Mouse (Mus musculus) limb, embryonic 10.5 days (tissue): Measurements from ENCODE around the gene Sub1. TPM values are rescaled to one million over a fixed set of nuclear protein-coding genes. Genes with fewer than 3 reads are reported as not detected.

Experiments used
- DNase-seq: peaks from one replicate; pipeline ENCODE4 v3.0.0-alpha.2; 2017; ENCODE audit warnings: low spot score
- H3K27ac ChIP-seq: fragments of 300-500 bp; sonication (generic); 2 replicates; pipeline ENCODE4 v1.5.1; 2016; ENCODE audit warnings: mild to moderate bottlenecking
- H3K27me3 ChIP-seq: fragments of 300-500 bp; sonication (generic); 2 replicates; pipeline ENCODE4 v1.6.1; 2016; ENCODE audit warnings: low read depth, mild to moderate bottlenecking; ENCODE audit not compliant: poor library complexity, severe bottlenecking
- H3K36me3 ChIP-seq: fragments of 300-500 bp; sonication (generic); 2 replicates; pipeline ENCODE4 v1.6.1; 2016; ENCODE audit warnings: mild to moderate bottlenecking, moderate library complexity
- H3K4me1 ChIP-seq: fragments of 300-500 bp; sonication (generic); 2 replicates; pipeline ENCODE4 v1.6.1; 2016
- H3K4me3 ChIP-seq: fragments of 300-500 bp; sonication (generic); 2 replicates; pipeline ENCODE4 v1.5.1; 2016; ENCODE audit warnings: mild to moderate bottlenecking, moderate library complexity
- H3K9me3 ChIP-seq: fragments of 300-500 bp; sonication (generic); replicated peaks from 2 replicates; pipeline ENCODE4 v1.6.1; 2016; ENCODE audit warnings: mild to moderate bottlenecking
- WGBS: fragments of 180-500 bp; shearing (Covaris S2); methylation state at CpG from one replicate; pipeline ENCODE4 v1.1.7; 2016; 5-methylcytosine and 5-hydroxymethylcytosine counted together
- polyA plus RNA-seq: library from polyadenylated mRNA; unstranded; fragments of >200 nt; fragmentation: Nextera tagmentation; extraction: Ambion mirVana; gene quantifications from 2 replicates; pipeline ENCODE4 v1.2.1, GENCODE M21; 2016

The Sub1 gene
- polyA plus RNA-seq, 1 experiment from 2014 or later, result 970 TPM

- H3K4me1 ChIP-seq, result no peaks in the 10 kb centered on the region
- 91% methylated on average over 5 of the region's 5 CpGs for WGBS
- H3K4me3 ChIP-seq, result no peak overlapping the region
- H3K9me3 ChIP-seq, result no peaks in the 10 kb centered on the region
- H3K27me3 ChIP-seq, result no peaks in the 10 kb centered on the region
- DNase-seq, result no peak
- no peaks in the 10 kb centered on the region for H3K36me3 ChIP-seq
- H3K27ac ChIP-seq, result no peak overlapping the region
Observed at GRCm38 (mm10) chr15:12026932-12027450, 30.2 kb upstream of the Sub1 start.

GRCm38 (mm10) chr15:12026026-12026425 lies 29.2 kb upstream of the Sub1 start:
- Histone ChIP-seq H3K9me3 (no peaks in the 10 kb centered on the region), H3K4me1 (no peaks in the 10 kb centered on the region), H3K36me3 (no peaks in the 10 kb centered on the region), H3K27ac (no peak overlapping the region), H3K4me3 (no peak overlapping the region), H3K27me3 (no peaks in the 10 kb centered on the region)
- no peak for DNase-seq
- 87% methylated on average over 5 of the region's 5 CpGs for WGBS

GRCm38 (mm10) chr15:12025341-12025740 lies 28.6 kb upstream of the Sub1 start:
- WGBS, result 88% methylated on average over 10 of the region's 10 CpGs

GRCm38 (mm10) chr15:12024791-12025268 lies 28.0 kb upstream of the Sub1 start:
- H3K27ac ChIP-seq, result no peak overlapping the region
- H3K4me1 ChIP-seq, result no peaks in the 10 kb centered on the region
- 55% methylated on average over 14 of the region's 14 CpGs for WGBS
- H3K27me3 ChIP-seq, result no peaks in the 10 kb centered on the region
- no peak for DNase-seq
- H3K4me3 ChIP-seq, result no peak overlapping the region
- H3K36me3 ChIP-seq, result no peaks in the 10 kb centered on the region
- no peaks in the 10 kb centered on the region for H3K9me3 ChIP-seq

More at GRCm38 (mm10) chr15:12025341-12025740, 28.6 kb upstream of the Sub1 start:
- H3K4me1 ChIP-seq, result no peaks in the 10 kb centered on the region
- H3K27me3 ChIP-seq, result no peaks in the 10 kb centered on the region
- no peak overlapping the region for H3K27ac ChIP-seq
- no peak overlapping the region for H3K4me3 ChIP-seq
- no peak for DNase-seq
- no peaks in the 10 kb centered on the region for H3K36me3 ChIP-seq
- H3K9me3 ChIP-seq, result no peaks in the 10 kb centered on the region

- no peak for DNase-seq
- Histone ChIP-seq H3K4me3 (no peak overlapping the region), H3K4me1 (peaks cover 11% of the 10 kb centered on the region), H3K27me3 (no peaks in the 10 kb centered on the region), H3K27ac (no peak overlapping the region), H3K36me3 (no peaks in the 10 kb centered on the region), H3K9me3 (no peaks in the 10 kb centered on the region)
- WGBS, result 90% methylated on average over 14 of the region's 14 CpGs
Observed at GRCm38 (mm10) chr15:12019443-12019842, 22.7 kb upstream of the Sub1 start.

- WGBS, result 77% methylated on average over 6 of the region's 6 CpGs
- no peak overlapping the region for H3K4me3 ChIP-seq
- H3K9me3 ChIP-seq, result no peaks in the 10 kb centered on the region
- H3K36me3 ChIP-seq, result no peaks in the 10 kb centered on the region
- H3K27me3 ChIP-seq, result no peaks in the 10 kb centered on the region
- no peak overlapping the region for H3K27ac ChIP-seq
- peaks cover 11% of the 10 kb centered on the region for H3K4me1 ChIP-seq
- DNase-seq, result no peak
Observed at GRCm38 (mm10) chr15:12018428-12018757, 21.6 kb upstream of the Sub1 start.

GRCm38 (mm10) chr15:12017700-12018427 lies 21.1 kb upstream of the Sub1 start:
- H3K9me3 ChIP-seq, result no peaks in the 10 kb centered on the region
- no peaks in the 10 kb centered on the region for H3K36me3 ChIP-seq
- peaks cover 11% of the 10 kb centered on the region for H3K4me1 ChIP-seq
- H3K4me3 ChIP-seq, result no peak overlapping the region
- peak overlapping the region; percentile 15; the same call in 1 of the 2 replicates for H3K27ac ChIP-seq
- H3K27me3 ChIP-seq, result no peaks in the 10 kb centered on the region
- 36% methylated on average over 13 of the region's 13 CpGs for WGBS
- DNase-seq, result no peak

- H3K27ac ChIP-seq, result no peak overlapping the region
- no peak overlapping the region for H3K4me3 ChIP-seq
- 82% methylated on average over 5 of the region's 5 CpGs for WGBS
- peaks cover 17% of the 10 kb centered on the region for H3K4me1 ChIP-seq
- peaks cover 6% of the 10 kb centered on the region; the same call in 1 of the 2 replicates for H3K27me3 ChIP-seq
- H3K36me3 ChIP-seq, result no peaks in the 10 kb centered on the region
- no peaks in the 10 kb centered on the region for H3K9me3 ChIP-seq
- DNase-seq, result no peak
Observed at GRCm38 (mm10) chr15:12014197-12014905, 17.6 kb upstream of the Sub1 start.

GRCm38 (mm10) chr15:12013532-12014196 lies 16.9 kb upstream of the Sub1 start:
- H3K27me3 ChIP-seq, result peaks cover 6% of the 10 kb centered on the region; the same call in 1 of the 2 replicates
- H3K4me1 ChIP-seq, result peaks cover 17% of the 10 kb centered on the region
- H3K36me3 ChIP-seq, result no peaks in the 10 kb centered on the region
- WGBS, result 76% methylated on average over 6 of the region's 6 CpGs
- no peak overlapping the region for H3K4me3 ChIP-seq
- no peak overlapping the region for H3K27ac ChIP-seq
- no peak for DNase-seq
- no peaks in the 10 kb centered on the region for H3K9me3 ChIP-seq

- no peaks in the 10 kb centered on the region for H3K36me3 ChIP-seq
- 40% methylated on average over 18 of the region's 18 CpGs for WGBS
- H3K4me3 ChIP-seq, result peak overlapping the region; percentile 35
- H3K27me3 ChIP-seq, result peaks cover 6% of the 10 kb centered on the region; the same call in 1 of the 2 replicates
- DNase-seq, result no peak
- peaks cover 7% of the 10 kb centered on the region for H3K4me1 ChIP-seq
- H3K27ac ChIP-seq, result no peak overlapping the region
- no peaks in the 10 kb centered on the region for H3K9me3 ChIP-seq
Observed at GRCm38 (mm10) chr15:12010602-12011044, 13.8 kb upstream of the Sub1 start.

- WGBS, result 61% methylated on average over 23 of the region's 23 CpGs
- Histone ChIP-seq H3K27me3 (peaks cover 6% of the 10 kb centered on the region; the same call in 1 of the 2 replicates), H3K4me1 (peaks cover 14% of the 10 kb centered on the region), H3K36me3 (no peaks in the 10 kb centered on the region), H3K9me3 (no peaks in the 10 kb centered on the region), H3K4me3 (peak overlapping the region; percentile 35), H3K27ac (no peak overlapping the region)
- DNase-seq, result no peak
Observed at GRCm38 (mm10) chr15:12009712-12010601, 13.2 kb upstream of the Sub1 start.

GRCm38 (mm10) chr15:12008894-12009293 lies 12.1 kb upstream of the Sub1 start:
- DNase-seq, result no peak
- Histone ChIP-seq H3K27ac (no peak overlapping the region), H3K27me3 (peaks cover 6% of the 10 kb centered on the region; the same call in 1 of the 2 replicates), H3K9me3 (no peaks in the 10 kb centered on the region), H3K4me1 (peaks cover 14% of the 10 kb centered on the region), H3K4me3 (no peak overlapping the region), H3K36me3 (no peaks in the 10 kb centered on the region)
- WGBS, result 95% methylated on average over 5 of the region's 5 CpGs
